Mouse (Mus musculus) CD4-positive, CD25-positive, alpha-beta regulatory T cell, adult 2 months (primary cell): ENCODE measurements around the gene Ssc4d.
A peak's percentile ranks its signal among the peaks of the same experiment; 100 is the strongest.

Source experiments
- DNase-seq: peaks from one replicate; pipeline ENCODE4 v3.0.0-alpha.2; 2012; ENCODE audit warnings: low read depth, low spot score

The Ssc4d gene

GRCm38 (mm10) chr5:135940587-135940986, 33.7 kb downstream of the Ssc4d start:
- DNase-seq, result no peak

- no peak for DNase-seq
These were observed 38.6 kb downstream of the Ssc4d start for GRCm38 (mm10) chr5:135935641-135936190.

- no peak for DNase-seq
These were observed 39.2 kb downstream of the Ssc4d start for GRCm38 (mm10) chr5:135935176-135935523.

GRCm38 (mm10) chr5:135934481-135935175, 39.7 kb downstream of the Ssc4d start, which contains the start of gene Ywhag:
Ywhag (minus strand) TSS chr5:135934616.
- DNase-seq, result peak; percentile 98

GRCm38 (mm10) chr5:135933900-135934441, 40.4 kb downstream of the Ssc4d start:
- no peak for DNase-seq

GRCm38 (mm10) chr5:135933222-135933899, 41.0 kb downstream of the Ssc4d start:
- DNase-seq, result peak; percentile 27

GRCm38 (mm10) chr5:135932359-135932758, 42.0 kb downstream of the Ssc4d start:
- DNase-seq, result peak; percentile 30

- DNase-seq, result no peak
These were observed 42.8 kb downstream of the Ssc4d start for GRCm38 (mm10) chr5:135931526-135931925.

GRCm38 (mm10) chr5:135929685-135930424, 44.5 kb downstream of the Ssc4d start:
- no peak for DNase-seq

- DNase-seq, result no peak
These were observed 50.4 kb downstream of the Ssc4d start for GRCm38 (mm10) chr5:135923901-135924300.

- DNase-seq, result no peak
These were observed 54.4 kb downstream of the Ssc4d start for GRCm38 (mm10) chr5:135919902-135920301.

- no peak for DNase-seq
These were observed 55.7 kb downstream of the Ssc4d start for GRCm38 (mm10) chr5:135918593-135918992.

- no peak for DNase-seq
These were observed 56.3 kb downstream of the Ssc4d start for GRCm38 (mm10) chr5:135918059-135918437.

GRCm38 (mm10) chr5:135917327-135918058, 56.8 kb downstream of the Ssc4d start:
- peak; percentile 38 for DNase-seq

GRCm38 (mm10) chr5:135916601-135917000, 57.7 kb downstream of the Ssc4d start:
- DNase-seq, result no peak

- no peak for DNase-seq
These were observed 58.2 kb downstream of the Ssc4d start for GRCm38 (mm10) chr5:135916051-135916565.

- no peak for DNase-seq
These were observed 60.2 kb downstream of the Ssc4d start for GRCm38 (mm10) chr5:135914156-135914555.

- peak; percentile 73 for DNase-seq
These were observed 61.1 kb downstream of the Ssc4d start for GRCm38 (mm10) chr5:135913201-135913600.

- no peak for DNase-seq
These were observed 62.6 kb downstream of the Ssc4d start for GRCm38 (mm10) chr5:135911633-135912220.

- no peak for DNase-seq
These were observed 63.5 kb downstream of the Ssc4d start for GRCm38 (mm10) chr5:135910813-135911212.
